Mouse (Mus musculus): ENCODE measurements at regions not wholly inside any gene's neighbourhood (a gene's known extent, or its start where the extent isn't known, plus 50 kb on each side); places are given as distances from the start of the nearest gene placed in this dataset.

DNA sequence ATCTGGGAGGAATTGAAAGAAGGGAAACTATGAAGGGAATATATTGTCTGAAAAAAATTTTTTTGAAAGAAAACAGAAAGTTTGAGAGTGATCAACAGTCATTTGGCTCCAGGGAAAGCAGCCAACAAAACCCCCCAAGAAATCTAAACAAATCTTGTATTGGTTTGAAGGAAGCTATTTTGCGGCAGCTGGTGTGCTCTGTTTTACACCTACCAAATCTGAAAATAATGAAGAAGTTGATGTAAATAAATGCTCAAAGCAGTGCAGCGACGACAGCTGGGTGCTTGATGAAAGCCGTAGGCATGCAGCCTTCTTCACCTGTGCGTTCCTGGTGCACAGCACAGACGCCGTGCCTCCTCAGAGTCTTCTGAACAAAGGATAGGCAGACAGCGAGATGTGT, 488.2 kb downstream of the Tmem132b start:
- H3K27ac ChIP-seq (replicated peaks; ENCODE audit: low read depth, low read length): no peak overlapping the region
- no peak for DNase-seq (ENCODE audit: low spot score)
- 91% methylated on average over 8 of the region's 8 CpGs for WGBS
- ATAC-seq (ENCODE audit: low FRiP score, low read depth): no peak
- no peak for TF ChIP-seq POLR2A (IDR thresholded peaks at IDR 0.05; ENCODE audit: borderline replicate concordance, extremely low read depth, insufficient read depth, insufficient read length)
- H3K9ac ChIP-seq (ENCODE audit: low read depth, low read length, severe bottlenecking): no peak overlapping the region
- no peaks in the 10 kb centered on the region for H3K4me1 ChIP-seq (ENCODE audit: control insufficient read depth, insufficient read depth, low read length)
- H3K4me2 ChIP-seq (replicated peaks; ENCODE audit: low read depth, low read length, severe bottlenecking): no peak overlapping the region
- no peak overlapping the region for H3K4me3 ChIP-seq (replicated peaks; ENCODE audit: low read length)
- H3K36me3 ChIP-seq (ENCODE audit: control insufficient read depth, insufficient read depth, low read length): no peaks in the 10 kb centered on the region
- no peaks in the 10 kb centered on the region for H3K27me3 ChIP-seq (ENCODE audit: control insufficient read depth, insufficient read depth, low read length)
- H3K9me3 ChIP-seq (ENCODE audit: control insufficient read depth, low read length): no peaks in the 10 kb centered on the region

DNA sequence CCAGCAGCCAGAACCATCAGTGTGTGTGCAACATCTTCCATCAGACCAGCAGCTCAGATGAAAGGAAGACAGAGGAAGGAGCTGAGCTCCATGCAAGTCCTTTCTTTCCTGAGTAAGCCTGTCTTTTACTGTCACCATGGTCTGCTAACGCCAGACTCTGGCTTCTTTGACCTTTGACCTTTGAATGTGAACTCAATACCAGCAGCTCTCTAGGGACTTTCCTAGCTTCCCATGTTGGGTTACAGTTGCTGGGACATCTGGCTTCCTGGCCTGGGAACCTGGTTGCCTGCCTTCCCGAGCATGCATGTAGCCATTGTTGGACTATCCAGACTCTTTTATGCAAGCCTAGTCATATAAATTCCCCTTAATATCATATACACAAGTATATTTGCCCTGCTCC, 492.3 kb downstream of the Tmem132b start:
- Histone ChIP-seq H3K4me3 (replicated peaks; ENCODE audit: low read length) (no peak overlapping the region), H3K9ac (ENCODE audit: low read depth, low read length, severe bottlenecking) (no peak overlapping the region), H3K36me3 (ENCODE audit: control insufficient read depth, insufficient read depth, low read length) (no peaks in the 10 kb centered on the region), H3K4me1 (ENCODE audit: control insufficient read depth, insufficient read depth, low read length) (no peaks in the 10 kb centered on the region), H3K27ac (replicated peaks; ENCODE audit: low read depth, low read length) (no peak overlapping the region), H3K27me3 (ENCODE audit: control insufficient read depth, insufficient read depth, low read length) (no peaks in the 10 kb centered on the region), H3K4me2 (replicated peaks; ENCODE audit: low read depth, low read length, severe bottlenecking) (no peak overlapping the region), H3K9me3 (ENCODE audit: control insufficient read depth, low read length) (no peaks in the 10 kb centered on the region)
- no peak for TF ChIP-seq POLR2A (IDR thresholded peaks at IDR 0.05; ENCODE audit: borderline replicate concordance, extremely low read depth, insufficient read depth, insufficient read length)
- DNase-seq (ENCODE audit: low spot score): no peak
- no peak for ATAC-seq (ENCODE audit: low FRiP score, low read depth)
- WGBS: 30% methylated on average over 2 of the region's 2 CpGs

DNA sequence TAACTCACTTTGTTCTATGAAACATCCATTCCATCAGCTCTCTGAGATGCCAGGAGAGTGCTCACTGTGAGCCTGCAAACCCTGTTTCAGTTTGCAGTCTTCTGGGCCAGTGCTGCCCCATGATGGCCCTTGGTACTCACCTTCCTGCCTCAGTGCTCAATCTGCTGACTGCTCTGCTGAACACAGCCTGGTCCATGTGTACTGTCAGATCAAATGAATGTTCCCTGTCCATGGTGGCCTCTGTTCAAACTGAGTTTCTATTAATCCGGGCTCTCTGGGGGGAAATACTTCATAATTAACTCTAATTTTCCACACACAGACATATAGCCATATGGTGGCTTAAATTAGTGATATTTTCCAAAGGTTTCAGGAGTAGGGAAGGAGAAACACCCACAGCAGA, 503.3 kb downstream of the Tmem132b start:
- Histone ChIP-seq H3K36me3 (ENCODE audit: control insufficient read depth, insufficient read depth, low read length) (no peaks in the 10 kb centered on the region), H3K4me3 (replicated peaks; ENCODE audit: low read length) (no peak overlapping the region), H3K27me3 (ENCODE audit: control insufficient read depth, insufficient read depth, low read length) (no peaks in the 10 kb centered on the region), H3K4me1 (ENCODE audit: control insufficient read depth, insufficient read depth, low read length) (no peaks in the 10 kb centered on the region), H3K9ac (ENCODE audit: low read depth, low read length, severe bottlenecking) (no peak overlapping the region), H3K27ac (replicated peaks; ENCODE audit: low read depth, low read length) (no peak overlapping the region), H3K9me3 (ENCODE audit: control insufficient read depth, low read length) (no peaks in the 10 kb centered on the region), H3K4me2 (replicated peaks; ENCODE audit: low read depth, low read length, severe bottlenecking) (no peak overlapping the region)
- DNase-seq (ENCODE audit: low spot score) (no peak), ATAC-seq (ENCODE audit: low FRiP score, low read depth) (no peak)
- no peak for TF ChIP-seq POLR2A (IDR thresholded peaks at IDR 0.05; ENCODE audit: borderline replicate concordance, extremely low read depth, insufficient read depth, insufficient read length)
- WGBS: 76% methylated on average over 1 of the region's 1 CpGs

DNA sequence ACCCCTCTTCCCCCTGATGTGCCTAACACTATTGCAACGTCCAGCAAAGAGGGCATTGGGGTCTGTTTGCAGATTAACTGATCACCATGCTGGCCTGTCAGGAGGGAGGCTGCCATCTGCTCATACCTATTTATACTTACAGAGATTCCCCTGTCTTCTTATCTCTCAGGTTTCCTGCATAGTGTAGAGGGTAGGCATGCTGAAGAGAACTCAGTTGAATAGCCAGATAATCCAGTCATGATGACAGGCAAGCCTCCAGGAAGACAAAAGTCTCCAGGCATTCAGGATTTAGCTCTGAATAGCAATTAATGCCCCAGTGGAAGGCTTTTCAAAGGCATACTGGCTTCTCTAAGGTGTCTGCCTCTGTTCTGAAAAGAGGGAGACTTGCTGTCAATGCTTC, 505.1 kb downstream of the Tmem132b start:
- no peaks in the 10 kb centered on the region for H3K36me3 ChIP-seq (ENCODE audit: control insufficient read depth, insufficient read depth, low read length)
- TF ChIP-seq POLR2A (IDR thresholded peaks at IDR 0.05; ENCODE audit: borderline replicate concordance, extremely low read depth, insufficient read depth, insufficient read length): no peak
- no peak overlapping the region for H3K4me2 ChIP-seq (replicated peaks; ENCODE audit: low read depth, low read length, severe bottlenecking)
- no peaks in the 10 kb centered on the region for H3K4me1 ChIP-seq (ENCODE audit: control insufficient read depth, insufficient read depth, low read length)
- ATAC-seq (ENCODE audit: low FRiP score, low read depth) (no peak), DNase-seq (ENCODE audit: low spot score) (no peak)
- H3K9me3 ChIP-seq (ENCODE audit: control insufficient read depth, low read length): no peaks in the 10 kb centered on the region
- no peak overlapping the region for H3K4me3 ChIP-seq (replicated peaks; ENCODE audit: low read length)
- no peaks in the 10 kb centered on the region for H3K27me3 ChIP-seq (ENCODE audit: control insufficient read depth, insufficient read depth, low read length)
- 22% methylated on average over 1 of the region's 1 CpGs for whole genome bisulfite sequencing
- no peak overlapping the region for H3K9ac ChIP-seq (ENCODE audit: low read depth, low read length, severe bottlenecking)
- no peak overlapping the region for H3K27ac ChIP-seq (replicated peaks; ENCODE audit: low read depth, low read length)

DNA sequence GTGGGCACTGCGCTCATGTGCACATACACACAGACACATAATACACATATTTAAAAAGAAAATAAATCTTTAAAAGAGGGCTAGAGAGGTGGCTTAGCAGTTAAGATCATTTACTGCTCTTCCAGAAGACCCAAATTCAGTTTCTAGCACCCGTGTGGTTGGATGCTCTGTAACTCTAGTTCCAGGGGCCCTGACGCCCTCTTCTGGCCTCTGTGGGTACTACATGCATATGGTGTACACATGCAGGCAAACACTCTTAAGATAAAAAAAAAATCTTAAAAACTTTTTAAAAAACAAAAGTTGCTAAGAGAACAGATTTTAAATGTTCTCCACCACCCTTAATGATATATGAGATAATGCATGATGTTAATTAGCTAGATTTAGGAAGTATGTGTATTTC, 514.2 kb downstream of the Tmem132b start:
- 83% methylated on average over 3 of the region's 3 CpGs for WGBS
- no peak overlapping the region for H3K9ac ChIP-seq (ENCODE audit: low read depth, low read length, severe bottlenecking)
- no peak for ATAC-seq (ENCODE audit: low FRiP score, low read depth)

DNA sequence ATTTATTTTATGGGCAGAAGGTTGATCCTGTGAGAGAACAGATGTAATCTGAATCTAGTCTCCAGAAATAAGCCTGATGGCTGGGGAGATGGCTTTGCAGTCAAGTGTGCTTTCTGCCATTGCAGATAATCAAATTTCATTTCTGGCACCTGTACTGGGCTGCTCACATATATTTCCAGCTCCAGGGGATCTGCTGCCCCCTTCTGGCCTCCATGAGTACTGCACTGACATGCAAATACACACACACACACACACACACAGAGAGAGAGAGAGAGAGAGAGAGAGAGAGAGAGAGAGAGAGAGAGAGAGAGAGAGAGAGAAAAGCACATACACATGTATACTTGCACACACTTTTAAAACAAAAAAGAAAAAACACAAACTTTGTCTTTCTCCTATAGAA, 532.1 kb downstream of the Tmem132b start:
- no peak for TF ChIP-seq POLR2A (IDR thresholded peaks at IDR 0.05; ENCODE audit: borderline replicate concordance, extremely low read depth, insufficient read depth, insufficient read length)
- no peaks in the 10 kb centered on the region for H3K27me3 ChIP-seq (ENCODE audit: control insufficient read depth, insufficient read depth, low read length)
- no peaks in the 10 kb centered on the region for H3K4me1 ChIP-seq (ENCODE audit: control insufficient read depth, insufficient read depth, low read length)

More for the DNA sequence above, 514.2 kb downstream of the Tmem132b start:
- no peak for DNase-seq (ENCODE audit: low spot score)
- Histone ChIP-seq H3K27me3 (ENCODE audit: control insufficient read depth, insufficient read depth, low read length) (no peaks in the 10 kb centered on the region), H3K4me1 (ENCODE audit: control insufficient read depth, insufficient read depth, low read length) (no peaks in the 10 kb centered on the region), H3K36me3 (ENCODE audit: control insufficient read depth, insufficient read depth, low read length) (no peaks in the 10 kb centered on the region), H3K4me3 (replicated peaks; ENCODE audit: low read length) (no peak overlapping the region), H3K4me2 (replicated peaks; ENCODE audit: low read depth, low read length, severe bottlenecking) (no peak overlapping the region), H3K9me3 (ENCODE audit: control insufficient read depth, low read length) (no peaks in the 10 kb centered on the region), H3K27ac (replicated peaks; ENCODE audit: low read depth, low read length) (no peak overlapping the region)
- TF ChIP-seq POLR2A (IDR thresholded peaks at IDR 0.05; ENCODE audit: borderline replicate concordance, extremely low read depth, insufficient read depth, insufficient read length): no peak

More for the DNA sequence above, 532.1 kb downstream of the Tmem132b start:
- ATAC-seq (ENCODE audit: low FRiP score, low read depth) (no peak), DNase-seq (ENCODE audit: low spot score) (no peak)
- no peak overlapping the region for H3K4me2 ChIP-seq (replicated peaks; ENCODE audit: low read depth, low read length, severe bottlenecking)
- H3K4me3 ChIP-seq (replicated peaks; ENCODE audit: low read length): no peak overlapping the region
- no peaks in the 10 kb centered on the region for H3K9me3 ChIP-seq (ENCODE audit: control insufficient read depth, low read length)
- H3K9ac ChIP-seq (ENCODE audit: low read depth, low read length, severe bottlenecking): no peak overlapping the region
- no peaks in the 10 kb centered on the region for H3K36me3 ChIP-seq (ENCODE audit: control insufficient read depth, insufficient read depth, low read length)
- H3K27ac ChIP-seq (replicated peaks; ENCODE audit: low read depth, low read length): no peak overlapping the region

All from limb, embryonic 14.5 days (tissue).